Mouse (Mus musculus) subcutaneous adipose tissue, adult 2 months (tissue): ENCODE results near the gene Wwc1. TPM values are rescaled to one million over a fixed set of nuclear protein-coding genes. Genes with fewer than 3 reads are reported as not detected.

Experiments used
- polyA plus RNA-seq: library from polyadenylated mRNA; depleted of rRNA; stranded (reverse); fragments of >200 nt; gene quantifications from 2 replicates; pipeline ENCODE4 v1.2.3, GENCODE M21; 2012; ENCODE audit warnings: low replicate concordance; rRNA removed

Wwc1 gene
- 0.39 and 14.6 TPM in 2 replicates for polyA plus RNA-seq

DNA sequence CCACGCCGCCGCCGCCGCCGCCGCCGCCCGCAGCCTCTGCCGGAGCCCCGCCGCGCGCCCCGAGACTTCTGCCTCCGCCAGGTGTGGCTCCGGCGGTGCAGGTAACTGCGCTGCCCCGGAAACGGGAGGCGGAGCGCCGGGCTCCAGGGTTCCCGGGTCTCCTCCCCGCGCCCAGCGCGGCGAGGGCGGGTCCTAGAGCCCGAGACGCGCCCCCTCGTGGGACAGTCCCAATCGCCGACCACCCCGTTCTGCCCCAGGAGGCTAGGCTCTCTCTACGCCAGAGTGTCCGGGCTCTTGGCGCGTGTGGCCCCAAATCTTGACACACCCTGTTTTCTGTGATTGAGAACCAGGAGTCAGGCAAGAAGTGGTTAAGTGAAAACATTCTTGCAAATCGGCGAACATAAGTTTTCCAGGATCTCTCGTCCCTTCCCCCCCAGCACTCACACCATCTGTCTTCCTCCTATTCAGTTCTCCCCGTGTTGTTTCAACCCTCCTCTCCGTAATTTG lies at the start of gene Wwc1:
Gene Wwc1 (minus strand): TSS at position 117 of the 507 bp plus-strand sequence.

DNA sequence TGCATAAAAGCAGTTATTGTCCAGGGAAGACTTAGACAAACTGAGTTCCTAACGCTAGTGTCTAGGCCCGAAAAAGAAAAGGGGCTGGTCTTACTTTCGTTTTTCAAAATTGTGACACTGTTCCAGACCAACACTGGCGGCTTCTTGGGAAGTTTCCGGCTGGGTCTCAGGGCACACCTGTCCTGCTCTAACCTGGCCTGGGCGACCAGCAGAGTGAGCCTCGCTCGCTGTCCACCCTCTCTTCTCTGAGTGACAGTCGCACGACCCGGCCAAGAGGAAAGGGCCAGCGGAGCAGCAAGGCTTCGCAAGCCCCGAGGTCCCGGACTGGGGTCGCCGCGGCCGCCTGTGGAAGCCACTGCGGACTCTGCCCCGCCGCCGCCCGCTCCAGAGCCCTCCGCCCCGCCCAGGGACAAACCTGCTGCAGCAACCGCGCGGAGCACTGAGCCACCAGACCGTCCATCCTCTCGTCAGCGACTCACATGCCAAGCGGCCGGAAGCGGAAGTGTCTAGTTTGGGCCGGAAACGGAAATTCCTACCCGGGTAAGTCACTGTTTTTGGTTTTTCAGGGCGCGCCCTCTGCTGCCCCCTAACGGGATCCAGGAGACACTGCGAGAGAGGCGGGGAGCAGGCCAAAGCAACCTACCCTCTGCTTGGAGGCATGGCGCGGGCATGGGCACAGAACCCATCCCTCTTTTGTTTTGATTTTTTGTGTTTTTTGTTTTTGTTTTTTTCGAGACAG lies 146.1 kb downstream of the Wwc1 start, which contains the start of gene Rars:
Gene Rars (minus strand): TSS at position 485 of the 739 bp plus-strand sequence.

DNA sequence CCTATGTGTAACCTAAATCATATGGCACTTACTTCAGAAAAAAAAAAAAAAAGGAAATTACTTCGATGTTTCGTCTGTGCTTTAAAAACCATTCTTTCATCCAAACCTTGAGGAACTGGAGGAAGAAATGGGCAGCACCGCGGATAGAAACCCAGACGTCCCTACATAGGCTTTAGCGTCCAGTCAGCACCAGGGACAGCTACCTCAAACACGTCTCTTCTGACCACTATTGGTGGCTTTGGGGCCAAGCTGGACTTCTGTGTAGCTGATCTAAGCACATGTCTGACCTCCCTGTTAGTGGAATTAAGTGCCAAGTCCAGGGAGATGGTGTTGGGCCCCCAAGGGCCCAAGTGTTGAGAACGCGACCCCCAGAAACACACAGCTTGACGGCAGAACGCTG lies 181.5 kb downstream of the Wwc1 start, which contains the start of gene Fbll1:
Gene Fbll1 (minus strand): TSS at position 11 of the 400 bp plus-strand sequence.

Other genes with a start within 250 kb of the Wwc1 start
- 27.3 and 60.3 TPM in 2 replicates for gene Pank3, start 211.0 kb downstream of the Wwc1 start, polyA plus RNA-seq
- gene Fbll1, start 181.6 kb downstream of the Wwc1 start, polyA plus RNA-seq, result 0.23 TPM in 1 of 2 replicates, not detected in the other
- 19.2 and 27.0 TPM in 2 replicates for gene Rars, start 146.0 kb downstream of the Wwc1 start, polyA plus RNA-seq